Mouse (Mus musculus) olfactory bulb, adult 2 months (tissue): ENCODE results near the gene 1700067P10Rik.

Experiments
- CTCF ChIP-seq: fragments of 200-500 bp; IDR thresholded peaks from 2 replicates; pipeline ENCODE4 v1.5.1; 2012; ENCODE audit warnings: low read depth, mild to moderate bottlenecking, low read length, moderate library complexity; ENCODE audit not compliant: insufficient read depth
- POLR2A ChIP-seq: fragments of 200-500 bp; IDR thresholded peaks from 2 replicates; pipeline ENCODE4 v1.6.1; 2012; ENCODE audit warnings: mild to moderate bottlenecking, low read depth, low read length, moderate library complexity; ENCODE audit not compliant: insufficient read depth

GRCm38 (mm10) chr17:48052338-48053067, 36.6 kb upstream of the 1700067P10Rik start:
- no peak for TF ChIP-seq CTCF
- TF ChIP-seq POLR2A, result no peak
